Mouse (Mus musculus) T-cell, adult 2 months (primary cell): ENCODE measurements around the gene Ddc.

Experiments used
- DNase-seq: peaks from one replicate; pipeline ENCODE4 v3.0.0; 2022; ENCODE audit warnings: low spot score

Gene Ddc

GRCm38 (mm10) chr11:11905518-11905917, 7.6 kb upstream of the Ddc start:
- no peak for DNase-seq

- DNase-seq: no peak
Observed at GRCm38 (mm10) chr11:11904995-11905394, 7.1 kb upstream of the Ddc start.

- no peak for DNase-seq
Observed at GRCm38 (mm10) chr11:11901509-11901908, 3.6 kb upstream of the Ddc start.

GRCm38 (mm10) chr11:11898496-11898895, 552 bp upstream of the Ddc start:
- no peak for DNase-seq

- no peak for DNase-seq
Observed at GRCm38 (mm10) chr11:11895479-11895878, 2.5 kb downstream of the Ddc start.

- no peak for DNase-seq
Observed at GRCm38 (mm10) chr11:11893769-11894168, 4.2 kb downstream of the Ddc start.

GRCm38 (mm10) chr11:11892993-11893602, 4.8 kb downstream of the Ddc start:
- DNase-seq: no peak

- DNase-seq: no peak
Observed at GRCm38 (mm10) chr11:11891832-11892231, 6.1 kb downstream of the Ddc start.

- no peak for DNase-seq
Observed at GRCm38 (mm10) chr11:11890139-11890741, 7.7 kb downstream of the Ddc start.

GRCm38 (mm10) chr11:11888727-11889126, 9.2 kb downstream of the Ddc start:
- DNase-seq: no peak

- no peak for DNase-seq
Observed at GRCm38 (mm10) chr11:11888051-11888450, 9.9 kb downstream of the Ddc start.

GRCm38 (mm10) chr11:11886403-11886998, 11.4 kb downstream of the Ddc start:
- DNase-seq: no peak

- no peak for DNase-seq
Observed at GRCm38 (mm10) chr11:11885921-11886320, 12.0 kb downstream of the Ddc start.

- no peak for DNase-seq
Observed at GRCm38 (mm10) chr11:11885246-11885643, 12.7 kb downstream of the Ddc start.

- no peak for DNase-seq
Observed at GRCm38 (mm10) chr11:11884533-11885245, 13.3 kb downstream of the Ddc start.

GRCm38 (mm10) chr11:11881783-11882155, 16.2 kb downstream of the Ddc start:
- DNase-seq: no peak

GRCm38 (mm10) chr11:11881026-11881782, 16.7 kb downstream of the Ddc start:
- DNase-seq: no peak

- DNase-seq: no peak
Observed at GRCm38 (mm10) chr11:11880351-11880750, 17.6 kb downstream of the Ddc start.

- no peak for DNase-seq
Observed at GRCm38 (mm10) chr11:11879699-11880002, 18.3 kb downstream of the Ddc start.

GRCm38 (mm10) chr11:11878981-11879698, 18.8 kb downstream of the Ddc start:
- DNase-seq: peak; percentile 4

GRCm38 (mm10) chr11:11878278-11878980, 19.5 kb downstream of the Ddc start:
- DNase-seq: peak; percentile 24
